Mouse (Mus musculus): ENCODE data around the gene Insig1.
A peak's percentile ranks its signal among the peaks of the same experiment; 100 is the strongest.

Gene Insig1

DNA sequence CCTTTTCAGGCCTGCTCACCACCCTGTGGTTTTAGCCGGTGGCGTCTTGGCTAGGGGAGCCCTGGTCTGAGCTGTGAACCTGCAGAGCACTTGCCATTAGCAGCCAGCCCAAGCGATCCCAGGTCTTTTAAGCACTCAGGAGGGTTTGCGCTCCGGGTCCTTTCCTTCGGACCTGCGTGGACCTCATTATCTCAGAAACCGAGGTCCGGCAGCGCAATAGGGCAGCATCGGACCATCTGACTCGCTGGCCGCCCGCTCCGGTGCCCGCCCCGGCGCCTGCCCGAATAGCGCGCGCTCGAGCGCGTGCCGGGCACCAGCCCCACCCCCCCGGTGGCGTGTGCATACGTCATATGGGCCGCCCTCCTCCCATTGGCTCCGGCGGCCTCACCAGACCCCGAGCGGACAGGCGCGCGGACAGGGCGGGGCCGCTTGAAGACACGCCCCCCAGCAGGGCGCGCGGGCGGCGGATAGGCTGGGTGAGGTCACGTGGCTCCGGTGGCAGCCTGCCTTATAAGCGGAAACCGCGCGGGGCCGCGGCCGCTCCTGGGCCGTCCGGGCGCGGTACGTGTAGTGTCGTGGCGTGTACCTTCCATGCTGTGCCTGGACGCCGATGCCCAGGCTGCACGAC, at the start of gene Insig1:
TSS of gene Insig1 (plus strand) at position 536 of the 628 bp plus-strand sequence.
- peak; percentile 97 to 98 for DNase-seq (ENCODE audit: low spot score in 2 of 2)

DNA sequence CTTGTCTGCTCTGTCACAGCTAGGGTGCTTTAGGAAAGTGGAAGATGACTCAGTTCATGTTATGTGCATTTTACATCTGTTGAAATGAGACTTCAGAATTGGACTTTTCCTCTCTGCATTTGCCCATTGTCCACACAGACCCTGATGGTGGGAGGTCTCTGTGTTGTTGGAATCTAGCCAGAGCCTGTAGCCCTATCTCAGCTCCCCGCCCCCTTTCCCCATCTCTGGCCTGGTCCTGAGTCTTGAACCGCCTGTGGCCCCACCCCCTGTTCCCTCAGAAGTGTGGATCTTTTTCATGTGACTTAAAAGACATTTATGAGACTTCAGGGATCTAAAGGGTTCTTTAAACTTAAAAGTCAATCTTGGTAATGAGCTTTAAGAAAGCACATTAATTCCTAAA, 47.7 kb upstream of the Insig1 start:
- no peak for DNase-seq (ENCODE audit: low spot score in 2 of 2)

DNA sequence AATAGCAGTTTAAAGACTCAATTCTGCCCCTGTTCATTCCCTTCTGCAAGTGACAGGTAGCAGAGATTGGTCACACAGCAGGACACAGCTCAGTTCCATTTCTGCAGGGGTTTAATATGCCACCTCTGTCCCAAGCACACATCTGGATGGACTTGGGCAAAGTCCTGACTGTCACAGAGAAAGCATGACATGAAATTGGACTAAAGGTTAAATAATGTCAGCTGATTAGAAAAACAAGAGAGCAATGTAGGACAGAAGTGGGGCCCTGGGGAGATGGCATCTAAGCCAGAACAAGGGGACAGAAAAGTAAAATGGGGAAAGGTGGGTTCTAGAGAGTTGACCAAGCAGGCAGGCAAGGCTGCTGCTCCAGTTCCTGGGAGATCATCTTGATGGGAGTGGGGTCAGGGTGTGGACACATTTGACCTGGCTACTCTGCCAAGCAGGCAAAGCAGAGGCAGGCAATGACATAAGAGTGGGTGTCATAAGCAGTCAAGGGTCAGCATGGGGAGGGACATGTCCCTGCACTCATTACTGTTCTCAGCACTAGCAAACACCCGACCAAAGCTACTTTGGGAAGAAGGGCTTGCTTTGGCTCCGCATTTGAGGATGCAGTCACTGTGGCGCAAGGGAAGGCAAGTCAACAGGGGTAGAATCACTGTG, 39.5 kb upstream of the Insig1 start:
- DNase-seq (ENCODE audit: low spot score in 2 of 2) = no peak

DNA sequence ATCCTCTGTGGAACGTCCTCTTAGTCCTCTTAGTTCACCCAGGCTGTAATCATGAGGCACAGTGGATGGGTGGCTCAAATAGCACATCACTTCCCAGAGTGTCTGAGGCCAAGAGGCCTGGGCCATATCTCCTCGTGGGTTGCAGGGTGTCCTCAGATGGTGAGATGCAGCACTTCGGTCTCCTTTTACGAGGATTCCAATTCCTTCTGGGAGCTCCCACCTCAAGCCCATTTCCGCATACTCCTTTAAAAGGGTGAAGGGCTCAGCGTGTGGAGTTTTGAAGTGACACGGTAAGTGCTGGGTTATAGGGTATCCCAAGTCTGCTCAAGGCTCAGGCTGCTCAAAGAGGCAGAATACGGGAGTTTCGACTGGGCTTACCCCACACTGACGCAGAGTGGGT, 38.3 kb upstream of the Insig1 start:
- DNase-seq (ENCODE audit: low spot score in 2 of 2) = no peak

DNA sequence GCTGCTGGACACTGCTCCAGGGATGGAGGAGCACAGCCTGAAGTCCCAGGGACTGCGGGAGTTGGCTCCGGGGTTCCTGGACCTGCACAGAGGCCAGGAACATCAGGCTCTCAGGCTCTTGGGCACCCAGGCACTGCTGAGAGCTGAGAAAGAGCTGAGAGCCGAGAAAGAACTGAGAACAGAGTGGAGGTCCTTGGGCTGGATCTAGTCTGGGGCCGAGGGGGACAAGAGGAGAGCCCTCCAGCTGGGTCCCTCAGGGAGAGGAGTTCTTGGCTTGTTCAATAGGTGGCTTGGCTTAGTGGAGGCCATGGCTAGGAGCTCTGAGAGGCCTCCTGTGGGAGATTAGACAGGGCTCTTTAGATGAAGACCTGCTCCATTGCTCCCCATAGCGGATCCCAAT, 37.9 kb upstream of the Insig1 start:
- no peak for DNase-seq (ENCODE audit: low spot score in 2 of 2)

DNA sequence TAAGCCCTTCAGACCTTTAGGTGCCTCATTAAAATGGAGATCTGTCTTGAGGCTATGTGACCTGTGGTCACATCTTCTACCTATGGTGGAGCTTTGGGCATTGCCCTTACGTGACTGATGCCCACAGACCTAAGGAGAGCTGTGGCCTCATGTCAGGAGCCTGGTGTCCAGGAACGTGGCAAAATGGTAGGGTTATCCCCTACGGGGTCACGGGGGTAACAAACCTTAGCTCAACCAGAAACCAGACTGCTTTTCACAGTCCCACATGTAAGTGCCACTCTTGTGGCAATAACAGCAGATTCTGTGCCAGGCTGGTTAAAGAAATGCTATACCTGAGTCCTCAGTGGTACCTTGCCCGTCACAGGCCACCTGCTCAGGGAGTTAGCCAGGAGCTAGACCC, 37.3 kb upstream of the Insig1 start:
- DNase-seq (ENCODE audit: low spot score in 2 of 2) = no peak

DNA sequence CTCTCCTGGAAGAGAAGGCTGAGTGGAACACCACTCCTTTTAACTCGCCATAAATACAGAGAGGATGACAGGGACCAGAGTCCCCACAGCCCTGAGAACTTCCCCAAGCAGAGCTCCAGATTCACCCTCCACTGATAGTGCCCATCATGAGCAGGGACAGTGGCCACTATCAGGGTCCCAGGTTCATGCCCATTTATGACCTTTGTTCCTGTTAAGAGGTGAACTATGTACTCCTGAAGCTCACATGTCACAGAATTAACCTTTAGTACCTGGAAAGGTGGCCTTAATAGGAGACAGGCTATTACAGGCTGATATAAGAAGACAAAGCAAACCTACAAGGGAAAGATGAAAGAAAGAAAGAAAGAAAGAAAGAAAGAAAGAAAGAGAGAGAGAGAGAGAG, 35.2 kb upstream of the Insig1 start:
- no peak for DNase-seq (ENCODE audit: low spot score in 2 of 2)

DNA sequence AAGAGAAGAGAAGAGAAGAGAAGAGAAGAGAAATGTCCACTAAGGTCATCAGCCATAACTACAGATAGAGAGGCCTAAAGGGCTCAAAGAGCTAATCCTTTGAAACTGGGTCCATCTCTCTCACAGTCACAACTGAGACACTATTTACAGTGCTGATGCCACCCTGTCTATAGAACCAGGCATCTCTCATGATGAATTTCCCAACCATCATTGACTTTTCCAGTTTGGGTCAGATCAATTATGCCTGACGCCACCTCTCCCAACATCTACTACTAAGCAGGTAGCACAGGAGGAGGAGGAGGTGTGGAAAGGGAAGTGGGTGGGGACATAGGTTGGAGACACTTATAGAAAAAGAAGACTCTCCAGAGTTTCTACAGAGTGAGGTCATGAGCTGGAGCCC, 34.6 kb upstream of the Insig1 start:
- DNase-seq (ENCODE audit: low spot score in 2 of 2) = no peak

DNA sequence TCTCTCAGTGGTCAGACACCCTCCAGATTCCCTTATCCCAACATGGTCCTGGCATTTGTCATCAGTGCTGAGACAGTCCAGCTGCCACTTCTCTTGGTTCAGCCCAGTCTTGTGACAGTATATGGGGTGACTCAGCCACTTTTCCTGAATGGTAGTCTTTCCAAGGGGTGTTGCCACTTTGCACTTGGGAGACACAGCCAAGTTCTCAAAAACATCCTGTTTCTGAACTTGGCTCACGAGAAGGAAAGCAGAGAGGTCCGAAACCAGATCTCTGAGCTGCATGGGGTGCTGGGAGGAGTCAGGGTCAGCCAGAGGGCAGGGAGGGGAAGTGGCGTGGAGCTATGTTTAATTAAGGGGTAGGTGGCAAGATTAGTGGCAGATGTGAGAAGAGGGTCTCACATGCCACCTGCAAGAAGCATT, 34.0 kb upstream of the Insig1 start:
- DNase-seq (ENCODE audit: low spot score in 2 of 2) = no peak

DNA sequence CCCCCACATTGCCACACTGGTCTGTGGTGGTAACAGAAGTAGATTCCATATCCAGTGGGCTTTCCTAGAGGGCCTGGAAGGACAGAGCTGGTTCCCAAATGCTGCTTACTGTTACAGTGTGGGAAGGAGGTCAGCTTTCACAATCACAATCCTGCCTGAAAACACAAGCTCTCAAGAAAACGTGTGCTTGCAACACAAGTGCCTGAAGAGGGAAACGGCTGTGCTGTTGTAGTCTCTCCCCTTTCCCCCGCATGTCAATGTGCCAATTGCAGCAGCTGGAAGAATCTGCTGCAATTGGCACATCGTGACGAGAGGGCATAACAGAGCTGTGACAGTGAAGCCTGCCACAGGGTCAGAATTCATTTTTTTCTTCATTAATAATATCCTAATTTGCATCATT, 33.5 kb upstream of the Insig1 start:
- no peak for DNase-seq (ENCODE audit: low spot score in 2 of 2)

DNA sequence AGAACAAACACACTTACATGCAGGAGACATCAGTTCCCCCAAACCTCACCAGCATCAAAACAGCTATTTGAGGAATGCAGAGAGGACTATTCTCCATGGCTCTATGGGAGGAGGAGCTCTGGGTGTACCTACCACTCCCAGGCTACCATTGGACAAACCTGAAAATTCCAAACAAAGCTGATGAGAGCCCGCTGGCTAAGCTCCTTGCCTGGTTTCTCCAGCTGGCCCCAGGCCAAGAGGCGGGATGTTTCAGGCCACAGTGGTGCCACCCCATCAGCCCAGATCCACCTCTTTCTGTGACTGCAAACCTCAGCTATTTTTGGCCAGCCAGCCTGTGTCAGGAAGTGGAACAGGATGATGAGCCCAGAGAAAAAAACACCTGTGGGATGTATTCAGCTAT, 33.0 kb upstream of the Insig1 start:
- DNase-seq (ENCODE audit: low spot score in 2 of 2) = peak in 1 of 2 experiments; percentile 7

DNA sequence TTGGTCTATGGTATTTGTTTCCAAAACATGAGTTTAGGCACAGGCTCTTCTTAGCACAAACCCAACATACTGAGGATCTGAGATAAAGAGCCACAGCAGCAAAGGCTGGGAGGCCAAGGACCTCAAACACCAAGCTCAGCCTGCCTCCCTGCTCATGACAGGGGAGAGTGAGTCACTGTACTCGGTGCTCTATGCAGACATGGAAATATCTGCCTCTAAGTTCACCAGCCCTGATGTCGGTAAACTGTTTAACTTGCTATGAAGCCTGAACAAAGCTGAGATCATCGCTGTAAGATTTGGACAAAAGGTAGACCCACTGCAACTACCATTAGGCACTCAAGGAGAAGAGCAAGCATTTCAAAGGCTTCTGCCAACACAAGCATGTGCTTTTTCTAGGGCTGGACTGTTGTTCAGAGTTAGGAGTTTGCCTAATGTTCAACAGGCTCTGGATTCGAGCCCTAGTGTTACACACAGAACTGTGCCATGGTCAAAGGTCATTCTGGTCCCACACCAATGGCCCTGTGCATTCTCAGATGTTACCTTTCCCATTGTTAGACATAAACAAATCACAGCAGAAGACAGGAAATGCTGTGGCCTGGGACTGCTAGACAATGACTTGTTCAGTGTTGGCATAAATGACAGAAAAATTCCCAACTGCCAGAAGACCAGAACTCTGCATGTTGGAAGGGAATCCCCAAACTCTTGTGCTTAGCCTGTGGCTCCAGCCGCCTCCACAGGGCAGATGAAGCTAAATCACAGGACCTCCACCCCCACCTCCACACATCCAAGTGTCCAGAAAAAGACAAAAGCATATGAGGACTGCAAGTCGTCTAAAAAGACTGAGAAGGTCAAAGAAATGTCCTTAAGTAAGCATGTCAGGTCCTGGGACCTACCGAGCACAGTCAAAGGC, 31.2 kb upstream of the Insig1 start:
- DNase-seq (ENCODE audit: low spot score in 2 of 2) = no peak

DNA sequence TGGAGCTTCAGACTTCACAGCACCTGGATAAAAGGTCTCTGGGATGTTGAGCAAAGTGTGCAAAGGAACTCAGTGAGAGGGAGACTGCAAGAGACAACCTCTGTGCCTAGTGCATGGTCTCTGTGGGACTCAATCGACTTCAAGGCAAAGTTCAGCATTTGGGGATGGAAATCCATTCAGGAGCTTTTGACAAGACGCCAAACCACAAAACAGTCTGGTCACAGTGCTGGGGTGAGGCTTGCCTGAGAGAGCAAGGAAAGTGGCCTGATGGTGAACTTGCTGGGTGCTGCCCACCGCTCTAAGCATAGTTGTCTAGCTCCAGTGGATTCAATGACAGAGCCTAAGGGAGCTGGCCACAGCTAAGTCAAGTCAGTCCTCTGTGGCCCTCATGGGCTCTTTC, 30.4 kb upstream of the Insig1 start:
- DNase-seq (ENCODE audit: low spot score in 2 of 2) = no peak

DNA sequence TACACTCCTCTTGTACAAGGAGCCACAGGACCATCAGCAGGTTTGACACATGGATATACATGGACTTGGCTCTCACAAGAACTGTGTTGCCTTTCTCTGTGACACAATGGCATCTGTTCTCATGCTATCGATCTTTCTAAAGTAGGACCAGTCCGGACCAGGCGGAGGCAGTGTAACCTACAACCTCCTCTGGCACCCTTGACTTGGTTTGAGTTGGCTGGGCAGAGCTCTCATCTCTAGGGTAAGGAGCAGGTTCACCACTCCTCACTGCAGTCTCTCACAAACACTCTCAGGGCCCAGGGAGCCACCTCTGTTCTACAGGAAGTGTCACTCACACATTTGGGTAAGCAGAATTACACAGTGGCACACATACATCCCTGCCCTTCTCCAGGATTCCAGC, 29.1 kb upstream of the Insig1 start:
- DNase-seq (ENCODE audit: low spot score in 2 of 2) = no peak

DNA sequence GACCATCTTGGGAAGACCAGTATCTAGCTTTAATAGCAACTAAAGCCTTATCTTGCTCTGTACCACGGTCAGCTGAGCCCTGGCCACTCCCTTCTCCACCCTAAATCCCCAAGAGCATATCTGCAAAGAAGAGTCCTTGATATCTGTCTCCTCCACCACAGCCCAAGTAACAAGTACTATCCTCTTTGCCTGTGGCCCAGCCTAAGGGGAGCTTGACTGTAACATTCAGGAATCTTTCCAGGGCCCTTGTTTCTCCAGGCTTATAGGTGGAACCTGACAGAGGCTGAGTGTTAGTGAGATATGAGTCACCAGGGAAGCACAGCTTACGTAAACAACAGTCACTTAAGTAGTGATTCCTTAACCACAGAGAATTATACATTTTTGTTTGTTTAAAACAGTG, 28.4 kb upstream of the Insig1 start:
- no peak for DNase-seq (ENCODE audit: low spot score in 2 of 2)

DNA sequence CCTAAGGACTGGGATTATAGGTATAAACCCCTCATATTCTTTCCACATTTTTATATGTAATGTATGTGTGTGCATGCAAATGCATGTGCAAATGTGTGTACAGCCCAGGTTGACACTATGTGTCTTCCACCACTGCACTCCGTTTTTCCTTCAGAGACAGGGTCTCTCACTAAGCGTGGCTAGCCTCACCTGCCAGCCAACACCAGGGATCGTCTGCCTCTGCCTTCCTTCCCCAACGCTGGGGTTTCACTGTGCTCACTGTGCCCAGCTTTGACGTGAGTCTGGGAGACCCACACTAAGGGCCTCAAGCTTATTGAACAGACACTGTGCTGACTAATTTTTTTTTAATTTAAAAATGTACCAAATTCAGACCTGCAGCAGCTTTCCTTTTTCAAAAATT, 27.8 kb upstream of the Insig1 start:
- no peak for DNase-seq (ENCODE audit: low spot score in 2 of 2)

DNA sequence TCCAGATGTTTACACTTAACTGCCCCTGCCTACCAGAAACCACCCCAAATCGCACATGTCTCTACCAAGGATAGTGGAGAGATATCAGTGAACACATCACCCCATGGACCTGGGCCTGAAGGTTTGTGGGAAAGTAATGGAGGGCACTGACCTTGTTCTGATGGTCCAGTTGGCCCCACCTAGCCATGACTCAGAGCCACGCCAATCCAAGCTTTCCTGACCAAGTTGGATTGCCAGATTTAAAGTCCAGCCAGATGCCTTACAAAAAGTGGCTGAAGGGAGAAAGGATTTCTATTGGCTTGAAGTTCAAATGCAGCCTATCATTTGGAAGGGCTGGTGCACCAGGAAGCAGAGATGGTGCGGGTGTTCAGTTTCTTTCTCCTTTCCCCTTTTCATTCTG, 24.2 kb upstream of the Insig1 start:
- no peak for DNase-seq (ENCODE audit: low spot score in 2 of 2)

DNA sequence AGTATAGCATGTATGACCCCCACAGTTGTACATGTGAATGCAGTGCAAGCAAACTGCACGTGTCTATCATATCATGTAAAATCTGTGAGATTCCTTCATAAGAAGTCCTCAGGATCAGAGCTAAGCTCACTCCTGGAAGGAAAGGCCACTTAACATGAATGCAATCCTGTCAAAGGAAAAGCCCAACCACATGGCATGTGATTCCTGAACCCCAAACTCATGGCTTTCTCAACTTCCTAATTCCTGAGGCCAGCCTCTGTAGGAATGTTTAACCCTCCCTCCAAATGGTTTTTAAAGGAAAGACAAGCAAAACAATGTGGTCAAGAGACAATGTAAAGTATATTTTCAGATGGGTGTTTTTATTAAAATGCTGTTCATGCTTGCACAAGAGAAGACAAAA, 23.2 kb upstream of the Insig1 start:
- no peak for DNase-seq (ENCODE audit: low spot score in 2 of 2)

DNA sequence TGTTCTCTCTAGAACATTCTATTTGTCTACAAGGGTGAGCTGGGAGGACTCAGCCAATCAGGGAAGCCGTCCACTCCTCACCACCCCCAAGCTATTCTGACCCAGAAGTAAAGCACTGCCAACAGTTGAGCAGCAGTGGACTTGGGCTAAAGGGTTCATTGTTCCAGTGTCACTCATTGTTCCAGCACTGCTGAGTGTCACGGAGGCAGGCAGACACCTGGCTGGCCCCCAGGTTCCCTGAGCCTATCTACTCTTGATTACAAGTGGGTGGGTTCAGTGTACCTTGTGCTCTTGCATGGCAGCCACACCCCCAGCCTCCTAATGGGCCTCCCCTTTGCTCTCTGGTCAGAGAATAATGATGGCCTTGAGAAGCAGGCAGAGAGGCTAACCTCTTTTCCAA, 15.7 kb upstream of the Insig1 start:
- no peak for DNase-seq (ENCODE audit: low spot score in 2 of 2)

DNA sequence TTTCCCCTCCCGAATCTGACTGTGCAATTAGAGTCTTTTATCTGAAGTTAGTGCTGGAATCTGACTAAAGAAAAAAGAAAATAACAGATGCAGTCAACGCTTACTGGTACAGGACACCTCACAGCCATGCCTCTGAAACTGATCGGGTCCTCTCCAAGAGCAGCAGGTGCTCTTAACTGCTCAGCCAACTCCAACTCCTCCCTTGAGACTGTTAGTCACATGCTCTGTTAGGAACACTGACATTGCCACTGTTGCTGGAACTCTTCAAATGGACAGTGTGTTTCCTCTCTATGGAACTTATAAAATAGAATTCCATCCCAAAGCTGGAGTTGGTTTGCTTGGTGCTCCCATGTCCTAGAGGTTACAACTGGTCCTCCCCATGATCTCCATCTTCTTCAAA, 14.3 kb upstream of the Insig1 start:
- no peak for DNase-seq (ENCODE audit: low spot score in 2 of 2)

DNA sequence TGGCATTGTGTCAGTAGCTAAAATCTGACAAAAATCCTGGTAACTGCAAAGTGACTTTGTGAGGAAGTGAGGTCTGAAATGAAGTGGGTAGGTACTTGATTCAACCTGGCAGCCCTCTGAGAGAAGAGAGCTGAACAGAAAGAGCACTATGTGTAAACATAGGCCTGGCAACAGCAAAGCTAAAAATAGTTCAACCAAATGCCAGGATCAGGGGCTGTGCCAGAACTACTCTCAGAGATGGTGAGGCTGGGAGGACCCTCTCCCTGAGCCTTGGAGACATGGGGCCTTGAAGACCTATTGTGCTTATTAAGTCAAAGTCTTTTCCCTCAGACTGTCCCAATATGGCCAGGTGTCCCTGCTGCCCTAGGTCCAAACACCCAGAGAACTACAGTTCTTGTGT, 10.7 kb upstream of the Insig1 start:
- no peak for DNase-seq (ENCODE audit: low spot score in 2 of 2)

DNA sequence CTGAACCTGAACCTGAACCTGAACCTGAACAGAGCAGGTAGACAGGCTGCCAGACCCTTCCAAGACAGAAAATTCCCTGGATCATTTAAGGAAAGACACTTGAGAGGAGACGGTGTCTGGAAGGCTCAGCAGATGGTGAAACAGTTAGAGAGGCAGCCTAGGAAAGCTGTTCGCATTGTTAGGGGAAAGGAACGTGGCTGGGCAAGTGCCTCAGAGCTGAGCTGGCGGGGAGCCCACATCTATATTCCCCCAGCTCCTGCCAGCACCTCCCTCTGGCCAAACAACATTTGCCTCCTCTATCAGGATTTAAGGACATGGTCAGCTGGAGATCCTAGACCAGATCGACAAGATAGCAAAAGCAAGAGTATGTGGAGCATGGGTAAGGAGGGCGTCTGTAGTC, 10.2 kb upstream of the Insig1 start:
- peak in 1 of 2 experiments; percentile 23 for DNase-seq (ENCODE audit: low spot score in 2 of 2)
